Mouse (Mus musculus) small intestine, adult 2 months (tissue): ENCODE data around the gene Wdr62.

Experiments
- CTCF ChIP-seq: fragments of 200-500 bp; IDR thresholded peaks from 2 replicates; pipeline ENCODE4 v1.5.1; 2012; ENCODE audit warnings: low read depth, mild to moderate bottlenecking, control low read depth, inconsistent platforms, low read length, moderate library complexity, mixed read lengths; ENCODE audit not compliant: insufficient replicate concordance, insufficient read length; ENCODE audit errors: extremely low read depth
- POLR2A ChIP-seq: fragments of 200-500 bp; IDR thresholded peaks from 2 replicates; pipeline ENCODE4 v1.6.1; 2012; ENCODE audit warnings: low read depth, mild to moderate bottlenecking, control low read depth, inconsistent platforms, low read length, moderate library complexity

- TF ChIP-seq CTCF (no peak), POLR2A (no peak)
Measured at GRCm38 (mm10) chr7:30297266-30297665, 17.0 kb upstream of the Wdr62 start.
